Mouse (Mus musculus) embryo, embryonic 11.5 days (tissue): ENCODE results near the gene Pde5a.

Experiments used
- DNase-seq: peaks from one replicate; pipeline ENCODE4 v3.0.0-alpha.2; 2012; ENCODE audit warnings: low read depth, low spot score

Pde5a gene

GRCm38 (mm10) chr3:122763768-122764167 lies 35.0 kb downstream of the Pde5a start:
- DNase-seq, result peak; percentile 8

- no peak for DNase-seq
Measured at GRCm38 (mm10) chr3:122766930-122767329, 38.2 kb downstream of the Pde5a start.

DNA sequence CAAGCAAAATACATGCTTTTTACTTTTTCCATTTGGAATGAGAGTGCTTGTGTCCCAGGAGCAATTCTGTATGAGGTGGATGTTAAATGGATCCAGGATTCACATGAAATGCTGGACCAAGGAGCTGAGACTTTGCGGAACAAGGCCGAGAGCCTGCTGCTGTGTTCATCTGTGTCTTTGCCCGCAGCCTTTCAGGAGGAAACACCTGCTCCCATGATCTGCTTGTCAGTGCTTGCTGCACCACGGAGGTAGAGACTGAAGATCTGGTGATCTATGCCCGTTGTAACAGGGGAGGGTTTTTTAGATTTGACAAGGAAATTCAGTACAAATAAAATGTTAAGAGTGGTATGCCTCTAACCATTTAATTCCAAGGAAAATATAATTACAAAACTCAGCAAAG lies 39.1 kb downstream of the Pde5a start:
- DNase-seq, result no peak

DNA sequence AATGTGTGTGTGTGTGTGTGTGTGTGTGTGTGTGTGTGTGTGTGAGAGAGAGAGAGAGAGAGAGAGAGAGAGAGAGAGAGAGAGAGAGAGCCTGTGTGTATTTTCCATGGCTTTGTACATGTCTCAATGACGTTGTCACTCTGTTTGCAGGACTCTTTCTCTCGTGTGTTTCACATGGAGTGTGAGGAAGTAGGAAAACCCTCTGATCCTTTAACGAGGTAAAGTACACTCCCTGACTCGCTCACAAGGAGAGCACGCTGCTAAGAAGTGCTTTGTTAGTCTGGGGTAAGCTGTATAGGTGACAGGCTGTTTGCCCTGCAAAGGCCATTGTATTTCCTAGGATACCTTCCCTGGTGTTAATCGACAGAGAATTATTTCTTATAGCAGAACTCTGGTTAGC lies 52.7 kb downstream of the Pde5a start:
- DNase-seq, result no peak

GRCm38 (mm10) chr3:122784245-122784644 lies 55.5 kb downstream of the Pde5a start:
- no peak for DNase-seq

DNA sequence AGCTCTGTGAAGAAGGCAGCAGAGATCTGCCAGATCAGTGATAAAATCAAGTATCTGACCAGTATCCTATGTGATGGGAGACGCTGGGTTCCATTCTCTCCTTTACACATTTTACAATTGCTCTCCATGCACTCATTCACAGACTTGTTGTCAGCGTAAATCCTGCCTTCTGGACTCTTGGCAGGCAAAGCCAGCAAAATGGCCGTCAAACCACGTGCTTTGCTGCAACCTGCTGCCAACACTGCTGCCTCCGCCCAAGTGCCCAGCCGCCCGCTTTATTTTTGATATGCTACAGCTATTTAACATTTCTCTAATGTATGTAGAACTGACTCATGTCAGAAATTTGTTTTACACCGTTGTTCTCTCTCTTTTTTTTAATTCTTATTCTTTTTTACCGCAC lies 59.6 kb downstream of the Pde5a start:
- DNase-seq, result no peak

DNA sequence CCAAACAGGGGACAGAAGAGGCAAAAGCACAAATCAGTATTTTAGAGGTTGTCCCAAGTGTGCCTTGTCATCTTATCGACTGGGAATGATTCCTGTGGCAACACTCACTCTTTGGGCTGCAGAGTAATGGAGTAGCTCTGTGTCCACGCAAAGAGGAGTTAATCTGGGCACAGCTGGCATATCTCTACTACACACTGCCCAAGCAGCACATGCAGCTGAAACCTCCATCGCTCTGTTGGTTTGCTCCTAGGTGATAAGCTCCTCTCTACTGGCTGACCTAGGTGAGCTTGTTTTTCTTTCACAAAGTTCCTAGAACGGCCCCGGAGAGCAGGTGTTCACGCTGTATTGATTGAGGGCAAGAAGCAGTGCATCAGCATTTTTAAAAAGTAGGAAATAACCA lies 60.8 kb downstream of the Pde5a start:
- no peak for DNase-seq

- no peak for DNase-seq
Measured at GRCm38 (mm10) chr3:122800050-122800449, 71.3 kb downstream of the Pde5a start.

DNA sequence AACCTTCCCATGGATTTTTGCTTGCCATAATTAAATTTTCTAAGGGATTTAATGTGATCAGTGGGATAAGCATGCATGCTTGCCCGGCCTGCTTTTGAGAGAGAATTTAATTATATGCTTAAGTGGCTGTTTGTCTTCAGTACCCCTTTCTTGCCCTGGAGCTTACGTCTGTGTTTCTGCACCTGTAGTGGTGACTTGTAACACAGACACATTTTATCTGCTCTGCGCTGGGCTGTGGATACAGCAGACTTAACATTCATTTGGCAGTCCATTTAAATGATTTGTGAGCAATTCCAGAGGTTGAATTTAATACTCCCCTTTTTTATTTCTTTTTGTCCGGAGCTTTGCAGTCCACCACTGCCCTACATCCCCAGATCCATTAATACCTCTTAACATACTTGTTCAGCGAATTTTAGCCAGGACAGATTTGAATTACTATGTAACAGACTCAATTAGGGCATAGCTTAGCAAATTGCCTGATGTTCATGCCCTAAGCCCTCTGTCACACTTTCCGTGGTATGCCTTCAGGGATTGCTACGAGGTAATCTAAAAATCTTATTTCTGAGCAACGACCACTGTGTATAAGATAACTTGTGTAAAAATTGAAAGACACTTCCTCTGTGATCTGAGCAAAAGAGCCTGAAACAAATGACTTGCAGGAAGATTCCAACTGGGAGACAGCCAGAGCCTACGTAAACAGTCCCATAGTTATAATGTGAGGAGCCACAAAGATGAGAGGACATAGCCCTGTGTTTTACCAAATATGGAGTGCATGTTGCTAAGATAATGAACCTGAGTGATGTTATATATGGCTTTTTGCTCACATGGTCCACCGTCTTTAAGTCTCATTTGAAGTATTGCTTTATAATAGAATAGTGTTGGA lies 72.0 kb downstream of the Pde5a start:
- no peak for DNase-seq

DNA sequence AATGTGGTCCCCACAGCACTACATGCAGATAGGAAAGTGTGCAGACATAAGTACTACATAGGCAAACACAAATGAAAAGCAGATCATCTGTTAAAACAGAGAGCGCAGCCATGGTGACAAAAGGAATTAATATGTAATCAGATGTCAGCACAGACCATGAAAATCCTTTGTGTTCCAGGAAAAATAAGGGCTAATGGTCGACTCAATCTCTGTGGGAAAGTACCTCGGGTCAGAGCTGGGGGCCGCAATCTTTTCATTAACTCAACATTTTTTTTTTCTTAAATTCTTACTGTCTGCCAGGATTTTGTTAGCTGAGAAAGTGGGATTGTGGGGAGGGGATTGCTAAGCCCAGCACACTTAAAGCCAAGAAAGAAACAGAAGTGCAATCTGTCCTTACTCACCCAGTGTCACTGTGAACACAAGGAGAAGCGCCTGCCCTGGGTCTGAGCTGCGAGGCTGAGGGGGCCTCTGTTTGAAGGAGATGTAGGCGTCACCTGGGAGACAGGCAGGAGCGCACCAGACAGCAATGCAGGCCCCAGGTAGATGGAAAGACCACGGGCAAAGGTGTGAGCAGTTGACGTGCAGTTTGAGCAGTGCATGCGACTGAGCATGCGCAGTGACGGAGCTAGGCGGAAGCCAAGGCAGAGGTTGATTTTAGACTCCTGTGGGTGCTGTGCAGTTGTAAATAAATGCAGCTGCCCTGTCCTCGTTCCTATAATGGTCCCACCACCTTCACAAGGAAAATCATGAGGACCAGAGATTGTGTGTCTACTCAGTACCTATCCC lies 72.9 kb downstream of the Pde5a start:
- no peak for DNase-seq

DNA sequence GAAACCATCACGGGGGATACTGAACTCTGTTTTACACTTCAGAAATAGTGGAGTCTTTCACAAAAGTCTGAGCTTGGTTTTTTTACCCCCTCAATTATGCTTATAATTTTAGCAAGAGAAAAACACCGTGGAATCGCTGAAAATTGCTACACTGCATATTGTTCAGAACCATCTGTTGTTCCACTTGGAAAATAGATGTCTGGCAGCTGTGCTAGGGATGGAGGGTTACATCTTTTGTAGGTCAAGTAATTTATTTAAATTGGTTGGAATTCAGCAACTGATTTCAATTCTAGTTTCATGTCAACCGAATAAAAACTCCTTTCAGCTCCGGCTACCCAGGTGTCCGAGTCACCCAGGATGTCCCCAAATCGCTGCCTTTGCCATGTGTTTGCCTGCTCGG lies 78.6 kb downstream of the Pde5a start:
- DNase-seq, result no peak

DNA sequence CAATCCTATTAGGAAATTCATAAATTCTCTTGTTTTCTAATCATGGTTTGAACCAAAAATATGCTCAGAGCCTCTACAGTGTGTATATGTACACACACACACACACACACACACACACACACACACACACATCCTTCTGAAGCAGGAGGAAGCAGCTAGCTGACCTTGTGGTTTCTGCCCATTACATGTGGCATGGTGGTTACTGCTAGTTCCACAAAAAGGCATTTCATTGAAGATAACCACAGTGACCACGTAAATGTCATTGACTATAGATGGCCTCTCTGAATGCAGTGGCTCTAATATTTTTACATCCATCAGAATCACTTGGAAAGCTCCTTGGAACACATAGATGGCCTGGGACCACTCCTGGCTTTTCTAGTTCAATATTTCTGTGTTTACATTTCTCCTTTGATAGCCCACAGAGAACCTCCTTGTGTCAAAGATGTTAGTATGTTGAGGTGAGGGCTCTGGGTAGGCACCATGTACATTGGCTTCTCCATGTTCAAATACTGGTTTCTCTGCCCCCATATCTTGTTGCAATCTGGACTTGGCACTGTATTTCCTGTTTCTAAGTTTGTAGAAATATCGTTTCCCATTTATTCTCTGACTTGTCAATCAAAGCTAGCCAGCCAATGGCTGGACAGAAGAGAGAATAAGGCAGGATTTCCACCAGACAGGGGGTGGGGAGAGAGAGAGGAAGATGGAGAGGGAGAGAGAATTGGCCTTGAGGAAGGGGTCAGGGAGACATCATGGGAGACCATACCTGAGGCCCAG lies 81.5 kb downstream of the Pde5a start:
- DNase-seq, result no peak

DNA sequence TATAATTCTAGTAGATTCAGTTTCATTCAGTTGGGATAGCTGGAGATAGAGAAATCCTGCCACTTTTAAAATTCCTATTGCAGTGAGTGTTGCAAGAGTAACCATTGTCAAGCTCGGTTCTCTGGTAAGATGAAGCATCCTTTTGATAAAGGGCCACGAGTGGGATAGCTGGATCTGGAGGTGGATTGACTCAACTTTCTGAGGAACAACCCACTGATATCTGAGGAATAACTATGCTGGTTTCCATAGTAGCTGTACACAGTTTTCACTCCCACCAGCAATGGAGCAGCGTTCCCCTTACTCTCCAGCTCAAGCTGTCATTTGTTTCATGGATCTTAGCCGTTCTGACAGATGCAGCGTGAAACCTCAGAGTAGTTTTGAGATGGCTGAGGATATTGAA lies 82.2 kb downstream of the Pde5a start:
- no peak for DNase-seq

DNA sequence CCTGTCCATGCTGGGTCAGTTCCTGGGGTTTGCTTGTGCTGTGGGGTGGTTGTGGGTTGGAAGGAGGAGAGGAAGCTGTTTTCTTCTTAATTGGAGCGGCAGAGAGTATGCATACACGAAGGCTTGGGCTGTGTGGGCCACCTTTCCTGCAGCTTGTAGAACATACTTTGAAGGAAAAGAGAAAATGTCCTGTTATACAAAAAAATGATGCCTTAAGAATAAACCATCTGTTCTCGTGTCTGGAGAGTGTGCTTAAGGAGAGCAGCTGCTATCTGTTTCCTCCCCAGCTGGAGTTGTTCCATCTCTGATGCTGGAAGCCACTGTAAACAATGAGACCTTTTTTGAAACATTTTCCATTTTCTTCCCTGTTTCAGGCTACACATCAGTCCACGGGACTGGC lies 85.8 kb downstream of the Pde5a start:
- DNase-seq, result no peak

- no peak for DNase-seq
Measured at GRCm38 (mm10) chr3:122818282-122818681, 89.5 kb downstream of the Pde5a start.

DNA sequence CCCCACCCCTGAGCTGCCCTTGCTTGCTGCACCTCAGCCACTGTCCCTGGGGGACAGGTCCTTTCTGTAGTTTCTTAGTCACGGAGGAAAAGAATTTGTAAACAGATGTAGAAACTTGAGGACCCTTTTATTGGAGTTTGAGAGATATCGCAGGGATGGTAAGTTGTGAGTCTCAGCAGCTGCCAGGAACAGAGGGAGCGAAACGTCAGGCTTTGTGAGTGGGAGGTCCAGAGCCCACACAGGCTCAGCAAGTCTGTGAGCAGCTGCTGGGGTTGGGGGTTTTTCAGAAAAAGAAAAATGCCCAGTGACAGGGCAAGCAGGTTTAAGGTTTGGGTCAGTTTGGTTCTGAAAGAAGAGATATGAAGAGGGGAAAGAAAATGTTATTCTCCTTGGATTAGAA lies 92.0 kb downstream of the Pde5a start:
- peak; percentile 5 for DNase-seq

- no peak for DNase-seq
Measured at GRCm38 (mm10) chr3:122828270-122829058, 99.7 kb downstream of the Pde5a start.

- DNase-seq, result no peak
Measured at GRCm38 (mm10) chr3:122834519-122834918, 105.8 kb downstream of the Pde5a start.

DNA sequence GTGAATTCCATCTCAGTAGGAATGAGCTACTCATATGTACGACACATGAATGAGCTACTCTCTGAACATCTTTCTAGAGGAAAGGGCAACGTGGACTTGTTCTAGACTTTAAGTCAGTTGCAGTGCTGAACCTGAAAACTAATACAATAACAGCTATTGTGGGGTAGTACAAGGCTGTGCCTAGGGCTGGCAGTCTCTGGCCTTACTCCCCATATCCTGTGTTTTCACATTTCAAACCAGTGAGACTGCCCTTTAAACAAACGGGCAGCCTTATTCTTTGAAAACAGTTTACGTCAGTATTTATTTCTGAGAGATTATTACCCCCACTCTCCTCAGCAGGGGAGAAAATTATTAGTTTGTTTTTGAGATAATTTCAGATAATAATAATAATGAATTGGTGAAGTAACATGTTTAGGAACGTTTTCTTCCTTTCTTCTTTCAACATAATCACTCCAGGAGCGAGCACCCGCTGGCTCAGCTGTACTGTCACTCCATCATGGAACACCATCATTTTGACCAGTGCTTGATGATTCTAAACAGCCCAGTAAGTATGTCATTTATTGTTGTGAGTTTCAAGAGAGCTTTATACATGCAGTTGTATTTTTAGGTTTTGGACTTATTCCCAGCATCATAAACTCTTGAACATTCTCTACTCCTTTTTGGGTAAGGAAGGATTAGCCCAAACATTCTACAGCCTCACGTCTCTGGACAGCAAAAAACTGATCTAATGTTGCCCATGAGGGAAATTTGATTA lies 106.5 kb downstream of the Pde5a start:
- DNase-seq, result no peak

DNA sequence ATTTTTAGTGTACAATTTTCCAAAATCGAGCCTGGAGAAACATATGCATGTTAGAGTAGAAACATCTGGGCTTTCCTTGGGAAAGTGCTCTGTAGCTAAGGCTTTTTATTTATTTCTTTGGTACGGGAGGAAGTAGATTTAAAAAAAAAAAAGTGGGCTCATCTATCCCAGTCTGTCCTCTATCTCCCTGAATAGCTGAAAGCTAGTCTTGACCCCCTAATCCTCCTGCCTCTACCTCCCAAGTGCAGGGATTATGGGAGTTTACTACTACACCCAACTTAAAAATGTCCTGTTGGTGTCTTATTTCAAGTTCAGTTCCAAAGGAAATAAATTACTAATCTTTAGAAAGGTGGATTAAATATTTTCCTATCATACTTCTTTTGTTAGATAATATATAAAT lies 108.9 kb downstream of the Pde5a start:
- DNase-seq, result no peak
